Mouse (Mus musculus) adrenal gland, adult 10 weeks (tissue): ENCODE results near the gene Gm2381. TPM values are rescaled to one million over a fixed set of nuclear protein-coding genes. Genes with fewer than 3 reads are reported as not detected.

Experiments
- polyA plus RNA-seq: library from polyadenylated mRNA; stranded (reverse); fragments of 350-450 nt; fragmentation: Illumina TruSeq; extraction: RNeasy Lipid Tissue Mini Kit (QIAGEN cat#74804); gene quantifications from one replicate; pipeline ENCODE4 v1.2.3, GENCODE M21; 2014; ENCODE audit warnings: low read depth, low replicate concordance

Gene Gm2381
- not detected for polyA plus RNA-seq

GRCm38 (mm10) chr7:42866801-42867458 is at the start of gene Gm2381:
Gm2381 (minus strand) TSS chr7:42867234.

GRCm38 (mm10) chr7:42793425-42793824 is 73.6 kb downstream of the Gm2381 start, which contains the start of gene Vmn2r62:
Vmn2r62 (minus strand) TSS chr7:42793525.

Other genes starting within 250 kb of the Gm2381 start
- gene Zfp976, start 224.6 kb downstream of the Gm2381 start, polyA plus RNA-seq: 17.9 TPM
- gene Zfp975, start 174.5 kb downstream of the Gm2381 start, polyA plus RNA-seq: 23.0 TPM
- not detected for gene Gm17067, start 140.2 kb downstream of the Gm2381 start, polyA plus RNA-seq
- gene Vmn2r62, start 73.7 kb downstream of the Gm2381 start, polyA plus RNA-seq: not detected
- gene Vmn2r63, start 66.6 kb upstream of the Gm2381 start, polyA plus RNA-seq: not detected
- not detected for gene Gm9268, start 151.5 kb upstream of the Gm2381 start, polyA plus RNA-seq
- gene Zfp936, start 247.0 kb upstream of the Gm2381 start, polyA plus RNA-seq: not detected